Mouse (Mus musculus): Measurements from ENCODE around the gene Gm28035.

Gene Gm28035

DNA sequence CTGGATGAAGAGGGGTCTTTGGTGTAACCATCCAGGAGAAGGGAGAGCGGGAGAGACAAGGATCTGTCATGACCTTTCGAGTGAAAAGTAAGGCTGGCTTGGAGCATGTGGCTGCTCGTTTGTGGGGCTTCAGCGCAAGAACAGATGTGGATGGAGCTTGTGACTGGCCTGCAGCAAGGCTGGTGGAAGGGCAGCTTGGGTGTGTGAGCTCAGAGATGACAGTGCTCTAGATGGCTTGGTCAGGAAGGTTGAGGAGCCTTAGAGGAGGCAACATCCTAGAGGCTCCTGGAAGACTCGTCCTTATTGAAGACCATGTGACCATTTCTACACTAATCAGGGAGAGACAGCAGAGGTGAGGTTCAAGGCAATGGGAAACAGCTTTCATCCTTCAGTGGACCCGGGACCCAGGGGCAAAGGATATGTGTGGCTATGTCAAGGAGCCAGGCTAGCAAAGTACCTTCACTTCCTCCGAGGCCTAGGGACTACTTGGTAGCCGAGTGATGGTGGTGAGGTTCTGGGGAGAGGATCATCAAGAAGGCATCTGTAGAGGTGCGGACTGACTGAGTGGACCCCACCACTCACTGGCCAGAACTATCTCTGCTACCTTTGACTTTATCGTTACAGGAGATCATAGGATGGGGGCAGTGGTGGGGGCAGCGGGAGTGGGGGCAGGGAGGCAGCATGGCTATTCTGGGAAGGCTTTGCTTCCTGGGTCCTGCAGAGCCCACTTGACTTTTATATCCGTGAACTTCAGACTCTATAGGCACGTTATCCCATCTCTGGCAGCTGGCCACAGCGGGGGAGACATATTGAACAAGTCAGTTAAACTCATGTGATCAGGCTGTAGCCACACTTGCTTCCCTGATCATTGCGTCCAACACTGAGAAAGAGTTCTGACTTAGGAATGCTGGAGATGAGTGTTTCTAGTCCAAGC lies 19.0 kb downstream of the Gm28035 start:
- in situ Hi-C loops (cut with MboI; ENCODE audit: unreplicated experiment in 2 of 2): loop anchor here in 1 of 2 experiments (5.0 kb wide), 1 partner anchor 87 kb away; the partner anchor contains the start of gene Endog

DNA sequence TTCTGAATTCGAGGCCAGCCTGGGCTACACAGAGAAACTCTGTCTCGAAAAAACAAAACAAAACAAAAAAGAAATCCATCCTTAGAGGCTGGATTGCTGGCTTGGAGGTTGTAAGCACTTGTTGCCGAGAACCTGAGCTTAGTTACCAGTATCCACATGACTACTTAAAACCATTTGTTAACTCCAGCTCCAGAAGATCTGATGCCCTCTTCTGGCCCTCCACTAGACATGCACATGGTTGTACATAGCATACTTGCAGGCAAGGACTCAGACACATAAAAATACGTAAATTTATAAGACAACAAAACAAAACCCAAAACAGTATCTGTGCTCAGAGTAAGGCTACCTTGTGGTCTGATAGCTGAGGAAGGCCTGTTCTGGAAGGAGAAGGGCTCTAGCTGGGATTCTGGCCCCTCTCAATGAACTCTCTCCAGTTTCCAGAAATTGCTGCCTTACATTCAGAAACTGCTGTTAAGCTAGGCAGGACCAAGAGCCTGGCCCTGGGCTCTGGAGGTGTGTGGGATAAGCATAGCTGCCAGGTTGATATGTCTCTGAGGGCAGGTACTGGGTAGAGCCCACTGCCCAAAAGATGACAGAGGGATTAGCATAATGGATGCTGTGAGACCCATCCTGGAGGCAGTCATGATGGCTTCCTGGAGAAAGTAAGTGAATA lies 20.8 kb downstream of the Gm28035 start:
- in situ Hi-C loops (cut with MboI; ENCODE audit: unreplicated experiment in 2 of 2): no loop called here

DNA sequence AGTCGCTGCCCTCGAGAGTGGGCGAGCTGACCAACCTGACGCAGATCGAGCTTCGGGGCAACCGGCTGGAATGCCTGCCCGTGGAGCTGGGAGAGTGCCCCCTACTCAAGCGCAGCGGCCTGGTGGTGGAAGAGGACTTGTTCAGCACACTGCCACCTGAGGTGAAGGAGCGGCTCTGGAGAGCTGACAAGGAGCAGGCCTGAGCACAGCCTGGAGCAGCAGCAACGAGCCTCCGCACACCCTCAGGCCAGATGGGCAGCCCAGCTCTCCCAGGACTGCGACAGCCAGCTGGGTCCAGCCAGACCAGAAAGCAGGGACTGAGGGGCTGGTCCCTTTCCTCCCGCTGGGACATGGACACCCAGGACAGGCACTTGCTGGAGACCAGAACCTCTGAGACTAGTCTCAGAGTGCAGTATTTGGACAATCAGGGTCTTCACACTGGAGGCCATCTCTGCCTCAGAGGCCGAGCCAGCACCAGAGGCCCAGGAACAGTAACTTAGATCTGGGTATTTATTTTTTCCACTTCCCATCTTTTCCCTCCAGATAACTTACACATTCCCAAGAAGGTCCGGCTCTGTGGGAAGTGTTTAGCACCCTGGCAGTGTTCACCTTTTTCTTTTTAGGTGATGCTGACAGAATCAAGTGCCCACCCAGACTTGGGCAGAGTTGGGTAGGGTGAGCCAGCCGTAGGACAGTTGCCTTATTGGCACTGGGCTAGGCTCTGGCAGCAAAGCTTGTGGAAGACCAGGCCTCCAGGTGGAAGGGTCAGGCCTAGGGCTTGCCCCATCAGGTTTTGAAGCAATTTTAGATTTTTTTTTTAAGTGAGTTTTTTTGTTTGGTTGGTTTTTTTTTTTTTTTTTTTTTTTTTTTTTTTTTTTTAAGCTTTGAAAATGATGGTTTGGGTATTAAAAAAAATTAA lies 21.8 kb downstream of the Gm28035 start:
- in situ Hi-C loops (cut with MboI; ENCODE audit: unreplicated experiment in 2 of 2): no loop called here

DNA sequence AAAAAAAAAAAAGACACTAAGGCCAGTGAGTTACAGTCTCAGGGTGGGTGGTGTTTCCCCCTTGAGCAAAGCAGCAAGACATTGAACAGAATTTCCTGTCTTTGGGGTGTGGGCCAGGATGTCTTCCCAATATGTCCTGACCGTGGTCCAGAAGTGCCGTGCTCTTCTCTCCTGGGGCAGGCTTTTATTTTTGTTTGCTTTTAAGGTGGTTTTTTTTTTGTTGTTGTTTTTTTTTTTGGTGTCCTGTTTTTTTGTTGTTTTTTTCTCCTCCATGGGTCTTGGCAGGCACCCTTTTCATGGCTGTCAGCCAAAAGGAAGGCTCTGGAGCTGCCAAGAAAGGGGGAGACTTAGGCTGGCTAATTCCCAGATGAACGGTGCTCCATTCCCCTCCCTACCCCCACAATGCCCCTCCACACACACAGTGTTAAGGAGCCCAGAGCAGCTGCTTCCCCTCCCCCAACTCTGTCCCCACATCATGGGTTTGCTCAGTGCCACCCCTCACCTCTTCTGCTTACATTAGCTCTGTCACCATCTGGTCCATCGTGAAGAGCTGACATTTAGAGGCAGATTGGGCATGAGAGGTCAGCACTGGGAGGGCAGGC lies 22.6 kb downstream of the Gm28035 start:
- in situ Hi-C loops (cut with MboI; ENCODE audit: unreplicated experiment in 2 of 2): no loop called here

DNA sequence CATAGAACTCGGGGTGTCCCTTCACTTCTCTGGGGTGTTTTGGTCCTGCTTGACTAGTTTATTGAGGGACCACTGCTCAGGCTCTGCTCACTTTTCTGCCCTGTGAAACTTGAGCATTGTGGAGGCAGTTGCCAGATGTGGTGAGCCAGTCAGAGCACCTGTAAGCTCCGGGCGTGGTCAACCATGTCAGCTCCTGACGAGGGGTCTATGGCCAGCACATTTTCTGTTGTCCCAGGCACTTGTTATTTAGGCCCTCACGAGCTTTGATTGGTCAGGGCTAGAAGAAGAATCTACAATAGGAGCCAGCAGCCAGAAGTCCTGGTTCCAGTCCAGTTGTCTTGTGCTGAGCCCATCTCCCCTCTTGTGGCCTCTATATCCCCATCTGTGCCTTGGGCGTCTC lies 23.4 kb downstream of the Gm28035 start:
- in situ Hi-C loops (cut with MboI; ENCODE audit: unreplicated experiment in 2 of 2): no loop called here

DNA sequence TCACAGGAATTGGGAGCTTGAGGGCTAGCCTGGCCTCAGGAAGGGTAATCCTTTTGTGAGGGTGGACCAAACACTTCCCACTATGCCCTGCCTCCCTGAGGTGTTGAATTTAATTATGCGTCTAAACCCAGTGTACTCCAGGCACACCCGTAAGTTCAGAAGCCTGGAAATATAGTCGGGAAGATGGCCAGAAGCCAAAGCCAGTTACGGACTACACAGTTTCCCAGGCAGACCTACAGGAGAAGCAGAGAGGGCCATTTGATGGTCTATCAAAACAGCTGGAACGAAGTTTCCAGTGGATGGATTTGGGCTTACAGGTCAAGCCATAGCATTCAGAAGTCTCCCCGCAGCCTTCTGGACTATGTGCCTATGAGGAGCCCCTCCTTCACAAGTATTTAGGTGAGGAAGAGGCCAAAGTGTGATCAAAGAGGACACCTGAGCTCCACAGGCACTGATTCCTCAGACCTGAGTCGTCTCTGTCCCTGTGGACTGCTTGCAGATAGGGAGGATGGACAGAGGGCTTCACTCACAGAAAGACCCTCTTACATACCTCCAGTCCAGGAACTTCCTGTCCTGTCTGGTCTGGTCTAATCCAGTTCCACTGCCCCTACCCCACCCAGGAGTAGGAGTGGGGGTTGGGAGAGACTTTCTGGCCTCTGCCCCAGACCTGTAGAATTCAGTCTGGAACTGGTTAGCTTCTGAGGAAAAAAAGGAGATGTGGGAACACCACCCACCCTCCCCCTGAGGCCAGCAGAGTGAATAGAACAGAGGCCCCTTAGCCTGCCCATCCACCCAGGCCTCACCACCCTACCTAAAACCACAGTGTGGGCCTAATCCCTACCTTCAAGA lies 24.5 kb downstream of the Gm28035 start:
- in situ Hi-C loops (cut with MboI; ENCODE audit: unreplicated experiment in 2 of 2): loop anchor here in 1 of 2 experiments (5.0 kb wide), 1 partner anchor 73 kb away; no protein-coding TSS in a partner anchor

DNA sequence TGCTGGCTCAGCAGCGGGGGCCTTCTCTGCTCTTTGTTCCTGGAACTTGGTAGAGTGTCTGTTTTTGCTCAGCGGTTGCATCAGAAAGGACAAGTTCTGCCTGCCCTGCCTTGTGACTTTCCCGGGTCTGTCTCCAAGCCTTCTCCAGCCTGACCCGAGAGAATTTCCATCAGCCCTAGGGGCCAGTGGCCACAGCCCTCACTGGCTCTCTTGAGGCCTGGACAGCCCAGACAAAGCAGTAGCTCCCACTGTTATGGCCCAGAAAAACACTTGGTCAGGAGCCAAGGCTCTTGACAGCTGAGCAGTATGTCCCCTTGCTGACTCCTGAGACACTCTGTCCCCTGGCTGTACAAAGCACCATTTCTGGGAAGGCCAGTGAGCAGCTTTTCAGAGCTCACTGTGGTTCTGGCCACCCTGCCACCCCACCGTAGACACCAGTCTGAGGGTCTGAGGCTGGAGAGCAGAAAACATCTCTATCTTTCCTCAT lies 25.4 kb downstream of the Gm28035 start, which contains the start of gene Phyhd1:
Gene Phyhd1 (plus strand): TSS at position 437 of the 487 bp plus-strand sequence.
- in situ Hi-C loops (cut with MboI; ENCODE audit: unreplicated experiment in 2 of 2): loop anchor here in 1 of 2 experiments (5.0 kb wide), 1 partner anchor 74 kb away; no protein-coding TSS in a partner anchor

DNA sequence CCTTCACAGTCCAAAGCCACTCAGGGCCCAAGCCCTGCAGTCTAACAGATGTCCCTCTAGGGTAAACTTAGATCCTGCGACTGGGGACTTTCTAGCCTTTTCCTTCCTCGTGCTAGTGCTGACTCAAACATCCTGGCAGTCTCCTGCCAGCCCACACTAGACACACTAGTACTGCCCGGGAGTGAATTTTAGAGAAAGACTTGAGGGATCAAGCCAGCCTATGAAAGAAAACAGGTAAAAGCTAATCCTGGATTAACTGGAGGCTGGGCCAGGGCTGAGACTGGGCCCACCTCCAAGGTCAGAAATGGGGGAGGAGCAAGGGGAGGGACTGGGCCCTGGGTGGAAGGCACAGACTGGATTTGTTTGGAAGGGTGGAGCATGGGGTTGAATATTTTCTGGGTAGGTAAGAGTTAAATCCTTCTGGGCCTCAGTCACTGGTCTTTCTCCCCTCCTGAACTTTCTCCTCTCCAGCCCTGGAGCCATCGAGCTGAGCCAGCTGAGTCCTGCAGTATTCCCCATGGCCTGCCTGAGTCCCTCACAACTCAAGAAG lies 26.1 kb downstream of the Gm28035 start:
- in situ Hi-C loops (cut with MboI; ENCODE audit: unreplicated experiment in 2 of 2): loop anchor here in 1 of 2 experiments (5.0 kb wide), 1 partner anchor 74 kb away; no protein-coding TSS in a partner anchor

DNA sequence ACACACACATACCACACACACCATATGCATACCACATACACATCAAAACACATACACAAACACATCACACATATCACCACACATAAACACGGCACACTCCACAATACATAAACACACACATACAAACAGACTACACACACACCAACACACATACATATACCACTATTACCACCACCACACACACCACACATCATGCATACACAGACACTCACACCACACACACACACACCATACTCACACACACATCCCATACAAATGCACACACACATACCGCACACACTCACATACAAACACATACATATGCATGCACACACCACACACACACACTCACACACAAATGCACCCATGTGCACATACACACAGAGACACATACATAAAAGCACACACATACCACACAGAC lies 27.1 kb downstream of the Gm28035 start:
- in situ Hi-C loops (cut with MboI; ENCODE audit: unreplicated experiment in 2 of 2): loop anchor here in 1 of 2 experiments (5.0 kb wide), 1 partner anchor 75 kb away; no protein-coding TSS in a partner anchor

DNA sequence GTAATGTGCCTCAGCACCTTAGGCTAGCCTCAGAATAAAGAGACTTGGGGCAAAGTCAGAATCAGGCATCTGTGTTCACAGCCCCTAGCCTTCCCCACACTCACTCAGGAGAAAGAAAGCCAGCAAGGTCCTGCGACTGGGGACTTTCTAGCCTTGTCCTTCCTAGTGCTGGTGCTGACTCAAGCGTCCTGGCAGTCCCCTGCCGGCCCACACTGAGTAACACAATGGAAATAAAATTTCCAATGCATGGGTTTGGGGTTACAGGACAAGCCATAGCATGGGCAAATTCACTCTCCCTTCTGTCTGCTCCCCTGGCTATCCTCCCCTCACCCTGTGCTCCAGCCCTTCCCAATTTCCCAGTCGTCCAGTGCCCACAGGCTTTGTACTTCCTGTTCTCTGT lies 28.0 kb downstream of the Gm28035 start:
- in situ Hi-C loops (cut with MboI; ENCODE audit: unreplicated experiment in 2 of 2): loop anchor here in 1 of 2 experiments (5.0 kb wide), 1 partner anchor 76 kb away; no protein-coding TSS in a partner anchor

DNA sequence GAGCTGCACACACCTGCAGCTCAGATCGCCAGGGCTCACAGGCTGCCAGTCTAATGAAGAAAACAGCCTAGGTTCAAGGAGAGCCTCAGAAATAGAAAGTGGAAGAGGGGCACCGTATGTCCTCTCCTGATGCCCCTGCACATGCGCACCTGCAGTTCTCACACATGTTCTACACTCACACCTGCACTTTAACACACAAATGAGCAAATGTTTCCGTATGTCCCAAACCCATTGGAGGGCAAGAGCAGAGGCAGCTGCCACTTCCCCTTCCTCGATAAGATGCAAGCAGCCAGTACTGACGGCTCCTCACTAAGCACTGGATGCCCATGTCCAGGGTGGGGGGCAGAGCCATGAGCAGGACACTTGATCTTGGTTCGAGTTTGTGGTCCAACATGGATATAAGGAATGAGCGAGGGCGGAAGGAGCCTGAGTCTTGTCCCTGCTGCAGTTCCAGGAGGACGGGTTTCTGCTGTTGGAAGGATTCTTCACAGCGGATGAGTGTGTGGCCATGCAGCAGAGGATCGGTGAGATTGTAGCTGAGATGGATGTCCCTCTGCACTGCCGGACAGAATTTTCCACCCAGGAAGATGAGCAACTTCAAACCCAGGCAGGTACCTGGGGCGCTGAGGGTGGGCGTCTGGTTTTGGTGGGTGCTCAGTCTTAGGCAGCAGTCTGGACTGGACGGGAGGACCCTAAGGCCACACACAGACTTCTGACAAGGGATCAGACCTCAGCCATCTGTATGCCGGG lies 29.0 kb downstream of the Gm28035 start:
- in situ Hi-C loops (cut with MboI; ENCODE audit: unreplicated experiment in 2 of 2): loop anchor here in 1 of 2 experiments (5.0 kb wide), 1 partner anchor 77 kb away; no protein-coding TSS in a partner anchor

DNA sequence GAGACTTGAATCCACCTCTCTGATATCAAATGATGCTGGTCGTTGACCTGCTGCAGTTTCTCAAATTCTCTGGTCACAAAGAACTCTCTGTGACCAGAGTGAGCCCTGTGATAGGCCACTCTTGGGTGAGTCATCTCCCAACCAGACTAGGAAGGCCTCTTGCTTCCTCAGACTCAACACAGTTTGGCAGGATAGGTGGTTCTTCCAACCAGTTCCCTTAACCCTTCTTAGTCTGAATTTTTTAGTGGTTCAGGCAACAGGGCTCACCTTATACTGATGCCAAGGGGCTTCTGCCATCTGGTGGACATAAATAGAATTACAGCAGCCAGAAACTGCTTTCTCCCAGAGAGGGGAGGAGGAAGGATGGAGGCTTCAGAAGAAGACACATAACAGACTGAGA lies 29.8 kb downstream of the Gm28035 start:
- in situ Hi-C loops (cut with MboI; ENCODE audit: unreplicated experiment in 2 of 2): loop anchor here in 1 of 2 experiments (10.0 kb wide), 1 partner anchor 165 kb away; no protein-coding TSS in a partner anchor

DNA sequence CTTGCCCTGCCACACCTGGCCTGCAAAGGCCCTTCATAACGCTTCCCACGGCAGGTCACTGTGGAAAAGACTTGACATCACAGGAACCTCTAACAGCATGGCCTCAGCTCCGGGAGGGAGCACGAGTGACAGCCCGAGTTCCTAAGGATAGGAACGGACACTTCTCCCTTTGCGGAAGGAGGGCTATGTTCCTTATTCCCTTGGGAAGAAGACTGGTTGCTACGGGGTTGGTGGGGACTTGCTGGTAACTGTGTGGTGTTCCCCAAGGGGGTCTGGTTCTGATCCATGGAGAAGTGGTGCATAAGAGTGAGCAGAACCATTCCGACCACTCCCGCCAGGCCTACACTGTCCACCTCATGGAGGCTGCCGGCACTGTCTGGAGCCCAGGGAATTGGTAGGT lies 40.4 kb downstream of the Gm28035 start, which contains the start of gene Gm28038:
Gene Gm28038 (plus strand): TSS at position 301 of the 400 bp plus-strand sequence.
- in situ Hi-C loops (cut with MboI; ENCODE audit: unreplicated experiment in 2 of 2): no loop called here

DNA sequence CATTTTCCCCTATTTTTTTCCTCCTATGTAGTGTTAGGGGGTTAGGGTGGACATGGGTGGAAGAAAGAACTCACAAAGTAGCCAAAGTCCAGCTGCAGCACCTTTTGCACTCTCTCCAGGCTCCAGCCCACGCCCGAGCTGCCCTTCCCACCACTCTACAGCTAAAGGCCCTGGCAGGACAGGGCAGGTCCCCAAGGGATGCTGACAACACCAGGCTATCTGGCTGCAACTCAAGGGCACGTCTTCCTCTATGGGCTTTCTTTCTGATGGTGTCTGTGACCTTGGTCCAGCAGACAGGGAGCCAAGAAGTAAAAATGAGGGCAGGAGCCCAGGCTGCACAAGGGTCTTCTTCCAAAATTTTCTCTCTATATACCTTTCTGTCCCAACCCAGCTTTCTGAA lies 41.3 kb downstream of the Gm28035 start:
- in situ Hi-C loops (cut with MboI; ENCODE audit: unreplicated experiment in 2 of 2): no loop called here

DNA sequence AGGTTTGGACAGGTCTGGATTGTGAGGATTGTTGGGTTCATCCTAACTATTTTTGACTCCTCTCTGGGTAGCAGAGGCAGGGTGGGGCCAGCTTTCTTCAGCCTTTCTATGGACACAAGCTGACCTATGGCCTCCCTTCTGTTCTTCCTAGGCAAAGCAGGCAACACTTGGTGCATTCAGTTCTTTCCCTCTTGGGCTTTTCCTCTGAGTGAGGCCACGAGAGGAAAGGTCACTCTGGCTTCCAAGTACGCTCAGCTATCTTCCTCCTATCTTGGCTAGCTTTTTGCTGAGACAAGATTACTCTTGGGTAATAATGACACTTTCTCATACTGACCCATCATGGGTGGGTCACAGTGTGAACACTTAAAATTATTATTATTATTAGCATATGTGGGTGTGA lies 42.8 kb downstream of the Gm28035 start:
- in situ Hi-C loops (cut with MboI; ENCODE audit: unreplicated experiment in 2 of 2): no loop called here

DNA sequence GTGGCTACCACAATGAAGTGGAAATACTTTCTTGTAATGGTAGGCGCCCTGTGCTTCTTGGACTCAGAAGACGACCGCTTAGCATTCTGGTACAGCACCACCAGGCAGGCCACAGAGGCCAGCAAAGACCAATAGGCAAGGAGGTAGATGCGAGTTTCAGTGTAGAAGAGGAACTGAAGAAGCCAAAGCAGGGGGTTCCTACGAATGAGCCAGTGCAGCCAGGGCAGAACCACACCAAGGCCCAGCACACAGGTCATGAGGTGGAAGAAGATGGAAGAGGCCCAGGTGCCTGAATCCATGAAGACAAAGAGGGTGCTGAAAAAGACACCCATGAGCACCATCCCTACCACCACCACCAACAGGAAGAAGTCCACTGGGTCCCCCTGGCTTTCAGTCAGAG lies 44.6 kb downstream of the Gm28035 start:
- in situ Hi-C loops (cut with MboI; ENCODE audit: unreplicated experiment in 2 of 2): no loop called here

DNA sequence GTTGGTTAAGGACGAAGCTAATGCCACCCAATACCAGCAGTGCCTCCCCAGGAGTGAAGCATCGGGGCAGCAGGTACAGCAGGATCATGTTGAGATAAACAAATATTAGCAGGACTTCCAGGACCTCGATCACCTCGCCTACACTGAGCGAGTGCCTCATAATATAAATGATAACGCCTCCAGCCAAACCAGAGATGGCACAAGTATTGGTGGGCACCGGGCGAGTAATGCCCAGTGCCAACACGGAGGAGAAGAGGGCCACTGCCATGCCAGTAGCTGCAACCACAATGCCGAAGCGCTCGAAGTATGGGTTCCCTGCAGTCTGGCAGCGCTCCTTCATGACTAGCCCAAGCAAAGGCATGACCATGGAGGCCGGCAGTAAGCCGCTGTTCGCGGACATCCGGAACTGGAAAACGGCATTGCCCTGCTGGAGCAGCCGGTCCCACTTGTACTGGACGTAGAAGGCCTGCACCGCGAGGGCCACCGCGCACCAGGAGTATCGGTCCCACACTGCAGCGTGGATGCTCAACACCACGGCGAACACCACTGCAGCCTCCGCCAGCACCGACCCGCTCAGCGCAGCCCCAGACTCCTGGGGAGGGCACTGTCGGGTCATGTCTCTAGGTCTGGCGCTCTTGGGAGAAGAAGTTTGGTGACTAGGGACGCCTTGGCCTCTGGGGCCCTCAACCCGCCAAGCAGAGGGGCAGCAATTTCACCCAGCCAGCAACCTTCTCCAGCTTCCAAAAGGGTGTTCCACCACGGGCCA lies 45.2 kb downstream of the Gm28035 start:
- in situ Hi-C loops (cut with MboI; ENCODE audit: unreplicated experiment in 2 of 2): no loop called here
